Mouse (Mus musculus) CH12.LX (cell line): Measurements from ENCODE around the gene Tmem205. TPM values are rescaled to one million over a fixed set of nuclear protein-coding genes. Genes with fewer than 3 reads are reported as not detected.

Experiments used
- DNase-seq: peaks from one replicate; pipeline ENCODE4 v3.0.0-alpha.2; 2013; ENCODE audit errors: extremely low read depth
- H3K27ac ChIP-seq: 2 replicates; pipeline ENCODE4 v1.5.1; 2012; ENCODE audit warnings: low read depth, mild to moderate bottlenecking, control low read depth, moderate library complexity; ENCODE audit not compliant: insufficient read depth
- H3K27me3 ChIP-seq: replicated peaks from 2 replicates; pipeline ENCODE3; 2012; ENCODE audit warnings: inconsistent platforms
- H3K36me3 ChIP-seq, 2 experiments: replicated peaks in 1 of 2; 2 replicates each; pipeline versions ENCODE3 to v1.6.1; 2012; ENCODE audit warnings: inconsistent platforms in 1 of 2, low read length in 1 of 2, mild to moderate bottlenecking in 1 of 2, mixed read lengths in 1 of 2, moderate library complexity in 1 of 2; ENCODE audit not compliant: control insufficient read depth in 1 of 2, insufficient read depth in 1 of 2
- H3K4me1 ChIP-seq, 2 experiments: 2 replicates each; pipeline ENCODE4 v1.6.1; 2012; ENCODE audit warnings: inconsistent platforms in 1 of 2, moderate library complexity in 1 of 2; ENCODE audit not compliant: insufficient read depth in 2 of 2, control insufficient read depth in 1 of 2
- H3K4me2 ChIP-seq: 2 replicates; pipeline ENCODE4 v1.6.1; 2012; ENCODE audit warnings: low read depth, mild to moderate bottlenecking, control low read depth; ENCODE audit not compliant: poor library complexity, insufficient read depth, severe bottlenecking
- H3K4me3 ChIP-seq, 3 experiments: fragments of 150-350 bp in 1 of 3; sonication (generic) in 1 of 3; replicated peaks in 1 of 3; 2 replicates each; pipeline versions ENCODE3 to v1.5.1; 2011 to 2012; ENCODE audit warnings: low read depth in 2 of 3, low read length in 2 of 3, mild to moderate bottlenecking in 2 of 3, moderate library complexity in 2 of 3, control low read depth in 1 of 3, improper control_type of control experiment in 1 of 3, inconsistent platforms in 1 of 3, mixed read lengths in 1 of 3; ENCODE audit not compliant: poor library complexity in 1 of 3
- H3K79me2 ChIP-seq: replicated peaks from 2 replicates; pipeline ENCODE4 v1.6.1; 2012; ENCODE audit warnings: mild to moderate bottlenecking, moderate library complexity; ENCODE audit not compliant: control insufficient read depth, poor library complexity, insufficient read depth, severe bottlenecking; ENCODE audit errors: extremely low read depth
- H3K9ac ChIP-seq: 2 replicates; pipeline ENCODE4 v1.6.1; 2012; ENCODE audit warnings: low read depth, mild to moderate bottlenecking, control low read depth, moderate library complexity; ENCODE audit not compliant: insufficient read depth
- H3K9me3 ChIP-seq: replicated peaks from 2 replicates; pipeline ENCODE3; 2012; ENCODE audit warnings: low read length, inconsistent platforms, mixed read lengths
- CHD1 ChIP-seq: IDR thresholded peaks from 2 replicates; pipeline ENCODE4 v1.6.1; 2012; ENCODE audit warnings: low read depth, low read length, improper control_type of control experiment, inconsistent platforms
- CHD2 ChIP-seq: IDR thresholded peaks from 2 replicates; pipeline ENCODE4 v1.6.1; 2011; ENCODE audit warnings: low read length, improper control_type of control experiment
- CTCF ChIP-seq, 2 experiments: IDR thresholded peaks in 1 of 2; conservative IDR thresholded peaks in 1 of 2; 2 replicates each; pipeline ENCODE4 v1.5.1; 2011 to 2012; ENCODE audit warnings: low read depth in 2 of 2, low read length in 2 of 2, improper control_type of control experiment in 1 of 2, inconsistent platforms in 1 of 2, mild to moderate bottlenecking in 1 of 2, moderate library complexity in 1 of 2
- ELF1 ChIP-seq: IDR thresholded peaks from 2 replicates; pipeline ENCODE4 v1.6.1; 2014; ENCODE audit warnings: low read depth, mild to moderate bottlenecking, inconsistent platforms, low read length, improper control_type of control experiment
- HCFC1 ChIP-seq: IDR thresholded peaks from 2 replicates; pipeline ENCODE4 v1.6.1; 2012; ENCODE audit warnings: low read depth, mild to moderate bottlenecking, inconsistent platforms, low read length, improper control_type of control experiment
- KAT2A ChIP-seq: IDR thresholded peaks from 2 replicates; pipeline ENCODE4 v1.6.1; 2012; ENCODE audit warnings: low read length, improper control_type of control experiment, inconsistent platforms; ENCODE audit not compliant: insufficient replicate concordance
- MAFK ChIP-seq: IDR thresholded peaks from 2 replicates; pipeline ENCODE4 v1.6.1; 2011; ENCODE audit warnings: low read length, improper control_type of control experiment; ENCODE audit not compliant: insufficient replicate concordance
- MAX ChIP-seq: IDR thresholded peaks from 2 replicates; pipeline ENCODE4 v1.6.1; 2011; ENCODE audit warnings: low read length, improper control_type of control experiment
- MEF2A ChIP-seq: IDR thresholded peaks from 2 replicates; pipeline ENCODE4 v1.6.1; 2014; ENCODE audit warnings: low read depth, mild to moderate bottlenecking, inconsistent platforms, low read length, improper control_type of control experiment, borderline replicate concordance
- MYC ChIP-seq: IDR thresholded peaks from 2 replicates; pipeline ENCODE4 v1.6.1; 2011; ENCODE audit warnings: low read depth, mild to moderate bottlenecking, improper control_type of control experiment, low read length
- RAD21 ChIP-seq: IDR thresholded peaks from 2 replicates; pipeline ENCODE4 v1.6.1; 2011; ENCODE audit warnings: low read depth, mild to moderate bottlenecking, low read length, improper control_type of control experiment, moderate library complexity
- RCOR1 ChIP-seq: conservative IDR thresholded peaks from 2 replicates; pipeline ENCODE4 v1.6.1; 2012; ENCODE audit warnings: low read depth, mild to moderate bottlenecking, inconsistent platforms, low read length, improper control_type of control experiment
- SMC3 ChIP-seq: IDR thresholded peaks from 2 replicates; pipeline ENCODE4 v1.6.1; 2011; ENCODE audit warnings: low read depth, low read length, improper control_type of control experiment
- TBP ChIP-seq: conservative IDR thresholded peaks from 2 replicates; pipeline ENCODE4 v1.6.1; 2011; ENCODE audit warnings: low read depth, low read length, improper control_type of control experiment
- UBTF ChIP-seq: IDR thresholded peaks from 2 replicates; pipeline ENCODE4 v1.6.1; 2012; ENCODE audit warnings: low read depth, mild to moderate bottlenecking, inconsistent platforms, low read length, improper control_type of control experiment, moderate library complexity
- ZC3H11A ChIP-seq: IDR thresholded peaks from 2 replicates; pipeline ENCODE4 v1.6.1; 2012; ENCODE audit warnings: low read depth, mild to moderate bottlenecking, inconsistent platforms, low read length, improper control_type of control experiment
- ZKSCAN1 ChIP-seq: IDR thresholded peaks from 2 replicates; pipeline ENCODE4 v1.6.1; 2012; ENCODE audit warnings: low read depth, inconsistent platforms, low read length, improper control_type of control experiment, borderline replicate concordance
- ZMIZ1 ChIP-seq: IDR thresholded peaks from 2 replicates; pipeline ENCODE4 v1.6.1; 2012; ENCODE audit warnings: low read depth, mild to moderate bottlenecking, inconsistent platforms, low read length, improper control_type of control experiment
- ZNF384 ChIP-seq: IDR thresholded peaks from 2 replicates; pipeline ENCODE4 v1.6.1; 2012; ENCODE audit warnings: low read depth, low read length, improper control_type of control experiment, inconsistent platforms
- dilution Hi-C: fragments of 300-500 bp; cut with MboI; formaldehyde crosslinking; loops from 2 replicates; pipeline ENCODE4 v1.14.3; 2020; ENCODE audit warnings: low sequenced_read_pairs; ENCODE audit not compliant: extremely low pct_unique_long_range_greater_than_20kb, extremely low pct_ligation_motif_present
- in situ Hi-C: fragments of 300-500 bp; cut with MboI; formaldehyde crosslinking; loops from 3 replicates; pipeline ENCODE4 v1.14.3; 2019; ENCODE audit warnings: low sequenced_read_pairs, low pct_ligation_motif_present, low pct_unique_long_range_greater_than_20kb, mixed read lengths
- polyA plus RNA-seq: library from polyadenylated mRNA; unstranded; fragments of >175 nt; gene quantifications from 2 replicates; pipeline ENCODE4 v1.2.1, GENCODE M21; 2012; ENCODE audit warnings: low read depth; ENCODE audit not compliant: insufficient read length
- total RNA-seq, 2 experiments: library from RNA; depleted of rRNA; stranded (reverse); fragments of 300-350 nt in 1 of 2; fragments of >200 nt in 1 of 2; gene quantifications; 2 replicates each; pipeline ENCODE4 v1.2.3; 2012 to 2014

Tmem205 gene
- total and polyA plus RNA-seq, 3 experiments, result 0.87 to 2.9 (median 2.9) TPM

DNA sequence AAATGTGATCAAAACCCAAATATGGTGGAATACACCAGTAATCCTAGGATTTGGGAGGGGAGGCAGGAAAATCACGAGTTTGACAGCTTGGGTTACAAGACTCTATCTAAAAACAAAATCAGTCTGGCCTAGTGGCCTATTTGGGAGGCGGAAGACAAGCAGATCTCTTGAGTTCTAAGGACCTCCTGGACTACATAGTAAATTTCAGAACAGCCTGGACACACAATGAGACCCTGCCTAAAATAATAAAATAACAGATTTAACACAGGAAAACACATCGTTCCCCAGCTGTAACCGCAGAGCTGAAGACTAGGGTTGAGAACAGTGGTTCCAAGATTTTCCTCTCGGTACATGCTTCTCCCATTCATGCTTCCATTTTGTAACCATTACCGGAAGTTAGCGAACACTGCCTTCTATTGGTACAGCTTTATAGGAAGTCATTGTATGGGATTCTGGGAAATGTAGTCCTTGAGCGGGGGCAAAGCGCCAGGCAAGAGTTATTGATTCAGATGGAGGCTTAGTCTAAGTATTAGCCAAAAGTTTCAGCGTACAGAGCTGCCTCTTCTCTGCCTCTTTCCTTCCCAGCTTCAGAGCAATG is 26.0 kb downstream of the Tmem205 start:
- TF ChIP-seq KAT2A (peak; percentile 34; the same call in 1 of the 2 replicates), ZC3H11A (no peak), ELF1 (peak; percentile 38; the same call in 1 of the 2 replicates), HCFC1 (peak; percentile 88), TBP (peak; percentile 50; the same call in 1 of the 2 replicates), SMC3 (no peak)
- TF ChIP-seq, all 38 proteins: peak for 4
- Histone ChIP-seq H3K9ac (no peak overlapping the region), H3K9me3 (peaks cover 4% of the 10 kb centered on the region), H3K79me2 (no peaks in the 10 kb centered on the region), H3K36me3 (no peaks in the 10 kb centered on the region), H3K4me1 (peaks cover 0 to 4% of the 10 kb centered on the region in 2 experiments; a peak in 2 of 4 replicates), H3K4me2 (no peak overlapping the region), H3K27me3 (peaks cover 21% of the 10 kb centered on the region), H3K27ac (no peak overlapping the region), H3K4me3 (peak overlapping the region in 2 of 3 experiments; percentile 36 to 47)
- dilution Hi-C loops (no loop called here), in situ Hi-C loops (no loop called here)
- peak; percentile 65 for DNase-seq

DNA sequence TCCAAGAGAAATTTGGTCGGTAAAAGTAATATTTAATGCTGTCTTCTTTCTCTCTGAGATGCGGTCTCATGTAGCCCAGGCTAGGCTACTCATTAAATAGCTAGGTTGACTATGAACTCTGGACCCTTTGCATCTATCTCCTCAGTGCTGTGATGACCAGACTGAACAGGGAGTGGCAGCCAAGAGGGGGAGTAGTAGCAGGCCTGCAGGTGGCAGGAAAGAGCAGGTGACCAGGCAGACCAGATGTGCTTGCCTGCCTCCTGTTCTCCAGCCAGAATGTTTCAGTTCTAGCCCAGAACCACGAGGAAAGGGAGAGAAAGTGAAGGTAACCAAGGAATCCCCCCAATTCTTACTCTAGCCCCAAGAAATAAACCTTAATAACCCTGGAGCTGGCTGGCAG is 38.1 kb downstream of the Tmem205 start:
- no peaks in the 10 kb centered on the region for H3K79me2 ChIP-seq
- H3K4me2 ChIP-seq, result no peak overlapping the region
- peak; percentile 10 for DNase-seq
- in situ Hi-C loops, result no loop called here
- no peaks in the 10 kb centered on the region for H3K9me3 ChIP-seq
- dilution Hi-C loops, result no loop called here
- peaks cover 45% of the 10 kb centered on the region for H3K27me3 ChIP-seq
- H3K4me1 ChIP-seq, result 0 out of 4 replicates have a peak, but pooled peaks cover 0 to 3% of the 10 kb centered on the region in 2 experiments
- no peak overlapping the region for H3K9ac ChIP-seq
- no peak overlapping the region for H3K27ac ChIP-seq
- TF ChIP-seq ZC3H11A (no peak), TBP (no peak), ZMIZ1 (no peak), MAX (no peak), RAD21 (peak; percentile 38), MYC (no peak), ZNF384 (no peak), MEF2A (no peak), CTCF (conservative IDR thresholded peaks at IDR 0.05 in 1 of 2, IDR thresholded peaks at IDR 0.05 in 1 of 2; ENCODE audit: low read depth in 2 of 2, low read length in 2 of 2) (peak in 1 of 2 experiments; percentile 76; a peak in 2 of 4 replicates), CHD2 (no peak), UBTF (no peak), MAFK (no peak), CHD1 (no peak), ZKSCAN1 (no peak), RCOR1 (no peak), SMC3 (peak; percentile 52)
- no peak overlapping the region for H3K4me3 ChIP-seq
- no peaks in the 10 kb centered on the region for H3K36me3 ChIP-seq
